Mouse (Mus musculus): ENCODE data around the gene Taf11. TPM values are rescaled to one million over a fixed set of nuclear protein-coding genes. Genes with fewer than 3 reads are reported as not detected.

The Taf11 gene
- polyA plus RNA-seq, 1 experiment from 2014 or later, result 89.7 TPM

DNA sequence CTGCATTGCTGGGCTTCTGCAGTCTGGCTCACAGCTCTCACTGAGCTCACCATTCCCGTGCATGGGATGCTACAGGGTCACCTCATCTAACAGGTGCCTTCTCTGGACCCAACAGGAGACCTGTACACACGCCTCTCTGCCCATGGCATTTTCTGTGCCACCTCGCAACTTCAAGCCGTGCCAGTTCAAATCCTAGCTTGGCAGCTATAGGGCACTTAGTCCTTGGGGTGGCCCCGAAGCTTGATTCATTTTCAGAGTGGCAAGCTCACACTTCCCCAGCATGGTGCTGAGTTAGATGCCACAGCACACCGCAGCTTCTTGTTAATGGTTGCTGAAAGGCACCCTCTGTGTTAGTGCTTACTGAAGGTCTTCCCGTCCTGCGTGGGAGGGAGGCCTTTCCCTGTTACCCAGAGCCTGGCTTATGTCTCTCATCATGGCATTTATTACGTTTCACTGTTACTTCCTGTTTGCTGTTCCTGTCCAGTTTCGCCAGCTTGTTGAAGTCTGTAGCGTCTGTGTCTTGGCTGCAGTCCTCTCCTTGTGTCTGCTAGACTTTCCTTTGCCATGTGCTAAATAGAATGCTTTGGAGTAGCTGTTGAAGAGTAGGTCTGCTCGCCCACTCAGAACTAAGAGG, 28.6 kb upstream of the Taf11 start:
- Histone ChIP-seq H3K4me1 (peaks cover 13% of the 10 kb centered on the region), H3K4me2 (replicated peaks) (no peak overlapping the region), H3K9ac (no peak overlapping the region), H3K9me3 (replicated peaks) (no peaks in the 10 kb centered on the region), H3K27ac (no peak overlapping the region), H3K27me3 (no peaks in the 10 kb centered on the region), H3K36me3 (no peaks in the 10 kb centered on the region), H3K4me3 (no peak overlapping the region)
- ATAC-seq (ENCODE audit: low FRiP score), result no peak
- 84% methylated on average over 12 of the region's 12 CpGs for WGBS

DNA sequence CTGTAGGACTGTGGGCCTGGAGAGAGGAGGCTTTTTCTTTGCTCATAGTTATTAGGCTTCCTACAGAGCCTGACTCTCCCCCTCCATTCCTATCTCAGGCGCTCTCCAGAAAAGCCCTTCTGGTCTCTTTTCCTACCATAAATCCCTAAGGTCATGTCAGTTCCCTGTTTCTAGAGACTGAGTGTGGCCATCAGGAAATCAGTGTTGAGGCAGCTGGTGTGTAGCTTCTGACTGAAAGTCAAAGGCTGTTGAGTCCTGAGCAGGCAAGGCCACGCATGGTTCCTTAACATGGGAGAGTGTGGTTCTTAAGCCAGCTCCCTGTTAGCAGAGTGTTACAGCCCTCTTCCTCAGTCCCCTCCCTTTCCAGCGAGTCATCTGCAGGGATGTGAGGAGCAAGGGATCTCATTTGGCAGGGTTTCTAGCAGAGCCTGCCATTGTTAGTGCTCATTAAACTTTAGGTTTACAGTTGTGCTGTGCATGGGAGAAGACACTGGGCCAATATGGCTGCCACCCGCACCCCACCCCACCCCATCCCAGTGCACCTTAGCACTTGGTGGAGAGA, 27.5 kb upstream of the Taf11 start:
- Histone ChIP-seq H3K36me3 (no peaks in the 10 kb centered on the region), H3K27me3 (no peaks in the 10 kb centered on the region), H3K4me3 (no peak overlapping the region), H3K9me3 (replicated peaks) (no peaks in the 10 kb centered on the region), H3K27ac (no peak overlapping the region), H3K9ac (no peak overlapping the region), H3K4me1 (peaks cover 16% of the 10 kb centered on the region), H3K4me2 (replicated peaks) (no peak overlapping the region)
- 86% methylated on average over 4 of the region's 4 CpGs for WGBS
- ATAC-seq (ENCODE audit: low FRiP score), result no peak

DNA sequence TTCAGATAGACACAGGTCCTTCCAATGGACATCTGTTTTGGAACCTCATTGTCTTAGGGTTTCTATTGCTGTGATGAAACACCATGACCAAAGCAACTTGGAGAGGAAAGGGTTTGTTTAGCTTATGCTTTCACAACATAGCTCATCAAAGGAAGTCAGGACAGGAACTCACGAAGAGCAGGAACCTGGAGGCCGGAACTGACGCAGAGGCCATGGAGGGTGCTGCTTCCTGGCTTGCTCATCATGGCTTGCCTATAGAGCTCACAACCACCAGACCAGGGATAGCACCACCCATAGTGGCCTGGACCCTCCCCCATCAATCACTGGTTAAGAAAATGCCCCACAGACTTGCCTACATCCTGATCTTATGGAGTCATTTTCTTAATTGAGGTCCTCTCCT, 25.4 kb upstream of the Taf11 start:
- 92% methylated on average over 3 of the region's 3 CpGs for WGBS
- no peak overlapping the region for H3K27ac ChIP-seq
- no peaks in the 10 kb centered on the region for H3K36me3 ChIP-seq
- H3K9me3 ChIP-seq (replicated peaks), result no peaks in the 10 kb centered on the region
- no peak for ATAC-seq (ENCODE audit: low FRiP score)
- no peak overlapping the region for H3K4me2 ChIP-seq (replicated peaks)
- no peak overlapping the region for H3K4me3 ChIP-seq
- 0 out of 2 replicates have a peak, but pooled peaks cover 7% of the 10 kb centered on the region for H3K4me1 ChIP-seq
- no peaks in the 10 kb centered on the region for H3K27me3 ChIP-seq
- no peak overlapping the region for H3K9ac ChIP-seq

DNA sequence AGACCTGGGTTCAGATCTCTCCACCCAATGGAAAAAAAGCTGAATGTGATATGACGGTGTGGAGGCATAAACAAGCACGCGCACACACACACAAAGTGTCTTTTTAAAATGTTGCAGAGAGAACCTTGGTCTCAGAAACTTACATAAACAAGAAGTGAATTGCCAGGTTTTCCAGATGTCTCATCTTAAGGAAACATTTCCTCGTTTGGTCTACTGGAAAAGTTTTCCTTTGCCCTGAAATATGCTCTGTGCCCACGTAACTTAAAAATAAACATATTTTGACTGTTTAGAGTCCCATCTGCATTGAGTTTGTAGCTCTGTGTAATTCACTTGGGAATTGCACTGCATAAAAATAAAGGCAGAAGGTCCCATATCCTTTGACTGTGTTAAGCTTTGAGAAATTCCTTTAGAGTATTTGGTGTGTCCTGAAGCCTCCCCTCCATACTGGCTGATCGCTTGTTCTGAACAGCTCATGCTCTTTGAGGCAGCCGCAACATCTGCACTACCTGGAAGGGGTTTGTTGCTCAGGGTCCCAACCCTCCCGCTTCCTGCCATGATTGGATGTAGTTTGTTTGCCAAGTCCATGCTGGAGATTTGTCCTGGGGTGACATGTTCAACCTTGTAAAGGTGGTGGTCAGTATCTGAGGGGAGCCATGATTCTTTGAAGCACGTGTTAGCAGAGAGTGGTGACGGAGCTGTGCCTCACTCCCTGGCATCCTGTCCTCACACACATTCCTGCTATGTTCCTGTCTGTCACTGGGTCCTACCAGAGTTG, 24.7 kb upstream of the Taf11 start:
- Histone ChIP-seq H3K27ac (no peak overlapping the region), H3K9me3 (replicated peaks) (no peaks in the 10 kb centered on the region), H3K36me3 (no peaks in the 10 kb centered on the region), H3K27me3 (no peaks in the 10 kb centered on the region), H3K4me1 (0 out of 2 replicates have a peak, but pooled peaks cover 5% of the 10 kb centered on the region), H3K4me3 (no peak overlapping the region), H3K9ac (no peak overlapping the region), H3K4me2 (replicated peaks) (no peak overlapping the region)
- ATAC-seq (ENCODE audit: low FRiP score), result no peak
- WGBS, result 91% methylated on average over 10 of the region's 10 CpGs

DNA sequence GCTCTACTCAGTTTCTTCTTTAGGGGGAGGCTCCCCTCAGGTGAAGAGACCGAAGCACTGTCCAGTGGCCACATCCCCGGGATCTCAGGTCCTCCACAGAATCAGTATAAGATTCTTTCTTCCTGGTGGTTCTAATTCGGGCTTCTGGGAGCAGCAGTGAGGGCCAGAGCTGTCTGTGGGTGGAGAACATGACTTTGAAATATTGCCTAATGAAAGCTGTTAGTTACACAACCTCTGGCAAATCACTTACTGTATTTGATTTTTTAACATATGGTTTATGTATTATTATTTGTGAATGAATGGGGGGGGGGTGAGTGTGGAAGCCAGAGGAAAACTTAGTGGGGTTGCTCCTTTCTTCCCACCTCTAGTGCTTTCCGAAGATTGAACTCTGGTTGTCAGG, 22.2 kb upstream of the Taf11 start:
- WGBS, result 82% methylated on average over 4 of the region's 4 CpGs
- no peak for ATAC-seq (ENCODE audit: low FRiP score)
- Histone ChIP-seq H3K27ac (no peak overlapping the region), H3K4me3 (no peak overlapping the region), H3K4me1 (0 out of 2 replicates have a peak, but pooled peaks cover 3% of the 10 kb centered on the region), H3K27me3 (no peaks in the 10 kb centered on the region), H3K9me3 (replicated peaks) (no peaks in the 10 kb centered on the region), H3K36me3 (no peaks in the 10 kb centered on the region), H3K4me2 (replicated peaks) (no peak overlapping the region), H3K9ac (no peak overlapping the region)

DNA sequence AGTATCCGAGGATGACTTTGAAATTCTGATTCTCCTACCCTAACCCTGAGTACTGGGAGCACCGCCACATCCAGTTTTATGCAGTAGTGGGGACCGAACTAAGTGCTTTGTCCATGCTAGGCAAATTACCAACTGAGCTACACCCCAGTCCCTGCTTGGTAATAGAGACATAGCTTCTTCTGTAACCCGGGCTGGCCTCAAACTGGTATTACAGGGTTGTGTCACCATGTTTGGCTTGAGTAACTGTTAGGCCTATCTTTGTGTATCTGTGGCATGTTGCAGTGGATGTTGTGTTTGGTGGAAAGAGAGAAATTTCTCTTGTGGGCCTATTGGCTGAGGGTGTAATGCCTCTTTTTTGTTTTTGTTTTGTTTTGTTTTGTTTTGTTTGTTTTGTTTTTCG, 20.6 kb upstream of the Taf11 start:
- no peak overlapping the region for H3K27ac ChIP-seq
- peaks cover 3% of the 10 kb centered on the region; the same call in 1 of the 2 replicates for H3K4me1 ChIP-seq
- no peak for ATAC-seq (ENCODE audit: low FRiP score)
- H3K9ac ChIP-seq, result no peak overlapping the region
- no peaks in the 10 kb centered on the region for H3K27me3 ChIP-seq
- no peaks in the 10 kb centered on the region for H3K36me3 ChIP-seq
- no peak overlapping the region for H3K4me3 ChIP-seq
- H3K9me3 ChIP-seq (replicated peaks), result no peaks in the 10 kb centered on the region
- no peak overlapping the region for H3K4me2 ChIP-seq (replicated peaks)
- WGBS, result 91% methylated on average over 5 of the region's 5 CpGs

DNA sequence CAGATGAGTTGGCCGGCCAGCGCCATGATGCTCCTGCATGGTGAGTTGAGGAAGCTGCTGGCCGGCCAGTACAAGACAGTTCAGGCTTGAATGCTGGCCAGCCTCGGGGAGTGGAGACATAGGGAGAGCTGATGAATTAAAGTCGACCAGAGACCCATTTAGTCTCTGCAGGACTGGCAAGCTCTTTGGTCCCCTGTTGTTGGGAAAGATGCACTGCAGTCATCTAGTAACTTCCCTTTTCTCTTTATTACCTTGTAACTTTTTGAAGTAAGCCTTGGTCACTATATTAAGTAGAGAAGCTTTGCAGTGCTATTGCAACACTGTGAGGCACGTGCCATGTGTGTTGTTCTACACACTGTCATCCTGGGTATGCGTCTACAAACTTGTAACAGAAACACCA, 15.9 kb upstream of the Taf11 start:
- Histone ChIP-seq H3K9ac (no peak overlapping the region), H3K36me3 (no peaks in the 10 kb centered on the region), H3K27me3 (no peaks in the 10 kb centered on the region), H3K4me2 (replicated peaks) (no peak overlapping the region), H3K4me3 (no peak overlapping the region), H3K4me1 (peaks cover 3% of the 10 kb centered on the region; the same call in 1 of the 2 replicates), H3K27ac (no peak overlapping the region), H3K9me3 (replicated peaks) (no peaks in the 10 kb centered on the region)
- ATAC-seq (ENCODE audit: low FRiP score), result no peak
- 78% methylated on average over 7 of the region's 7 CpGs for WGBS

DNA sequence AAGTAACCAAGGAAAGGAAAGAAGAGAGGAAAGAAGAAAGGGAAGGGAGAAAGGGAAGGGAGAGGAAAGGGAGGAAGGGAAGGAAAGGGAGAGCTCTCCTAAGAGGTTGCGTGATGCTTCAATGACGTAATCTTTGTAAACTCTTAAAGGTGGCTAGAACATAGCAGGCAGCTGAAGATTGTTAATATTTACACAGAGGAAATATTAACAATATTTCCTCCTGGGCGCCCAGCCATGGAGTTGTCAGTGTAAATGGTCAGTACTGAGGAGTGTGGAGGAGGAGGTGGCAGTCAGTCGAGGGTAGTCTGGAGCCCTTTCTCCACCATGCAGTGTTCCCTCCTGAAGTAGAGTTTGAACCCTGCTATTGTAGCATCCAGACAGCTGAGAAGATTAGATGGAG, 15.4 kb upstream of the Taf11 start:
- Histone ChIP-seq H3K27ac (no peak overlapping the region), H3K27me3 (no peaks in the 10 kb centered on the region), H3K9ac (no peak overlapping the region), H3K36me3 (no peaks in the 10 kb centered on the region), H3K4me3 (no peak overlapping the region), H3K9me3 (replicated peaks) (no peaks in the 10 kb centered on the region), H3K4me1 (peaks cover 3% of the 10 kb centered on the region; the same call in 1 of the 2 replicates), H3K4me2 (replicated peaks) (no peak overlapping the region)
- 91% methylated on average over 4 of the region's 4 CpGs for WGBS
- no peak for ATAC-seq (ENCODE audit: low FRiP score)

DNA sequence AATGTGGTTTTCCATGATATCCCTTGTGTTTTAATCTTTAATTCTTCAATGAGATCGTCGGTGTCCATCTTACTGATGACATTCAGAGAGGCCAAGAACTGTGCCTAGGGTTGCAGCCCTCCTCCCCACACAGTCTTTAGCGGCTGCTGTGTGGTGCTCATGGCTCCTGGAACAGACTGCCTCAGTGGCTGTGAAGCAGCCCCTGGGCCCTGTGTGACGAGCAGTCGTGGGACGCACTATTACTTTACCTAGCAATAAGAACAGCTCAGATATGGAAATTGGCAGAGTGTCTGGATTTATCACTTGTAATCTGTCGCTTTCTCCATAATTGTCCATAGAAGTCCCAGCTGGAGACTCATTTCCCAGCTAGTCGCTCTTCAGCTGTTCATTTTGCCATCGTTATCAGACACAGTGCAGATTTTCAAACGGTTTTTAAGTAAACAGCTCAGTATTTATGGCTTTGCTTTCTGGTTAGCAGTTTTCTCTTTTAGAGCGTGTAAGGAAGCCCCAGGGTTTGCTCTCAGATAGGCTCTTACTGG, 12.6 kb upstream of the Taf11 start:
- ATAC-seq (ENCODE audit: low FRiP score), result no peak
- Histone ChIP-seq H3K4me2 (replicated peaks) (no peak overlapping the region), H3K4me1 (peaks cover 3% of the 10 kb centered on the region; the same call in 1 of the 2 replicates), H3K27me3 (no peaks in the 10 kb centered on the region), H3K36me3 (no peaks in the 10 kb centered on the region), H3K27ac (no peak overlapping the region), H3K9me3 (replicated peaks) (no peaks in the 10 kb centered on the region), H3K9ac (no peak overlapping the region), H3K4me3 (no peak overlapping the region)
- WGBS, result 87% methylated on average over 11 of the region's 11 CpGs

DNA sequence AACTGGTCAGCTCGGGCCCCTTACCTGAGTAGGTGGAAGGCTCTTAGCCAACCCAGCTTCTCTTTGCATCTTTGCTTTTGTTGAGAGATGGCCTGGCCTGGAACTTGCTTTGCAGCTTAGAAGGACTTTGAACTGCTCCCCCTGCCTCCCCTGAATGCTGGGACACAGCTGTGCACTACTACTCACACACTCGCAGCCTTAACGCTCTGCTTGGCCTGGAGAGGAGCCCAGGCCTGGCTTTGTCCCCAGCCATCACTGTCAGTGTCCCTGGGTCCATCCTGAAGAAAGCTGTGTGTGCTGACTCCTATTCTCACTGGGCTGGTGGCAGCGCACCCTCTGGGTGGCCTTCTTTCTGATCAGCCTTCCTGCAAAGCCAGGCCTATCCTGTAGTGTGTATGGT, 11.0 kb upstream of the Taf11 start:
- Histone ChIP-seq H3K9me3 (replicated peaks) (no peaks in the 10 kb centered on the region), H3K27ac (no peak overlapping the region), H3K9ac (no peak overlapping the region), H3K4me3 (no peak overlapping the region), H3K4me2 (replicated peaks) (no peak overlapping the region), H3K27me3 (no peaks in the 10 kb centered on the region), H3K36me3 (no peaks in the 10 kb centered on the region), H3K4me1 (peaks cover 3% of the 10 kb centered on the region; the same call in 1 of the 2 replicates)
- ATAC-seq (ENCODE audit: low FRiP score), result no peak
- 85% methylated on average over 4 of the region's 4 CpGs for WGBS

DNA sequence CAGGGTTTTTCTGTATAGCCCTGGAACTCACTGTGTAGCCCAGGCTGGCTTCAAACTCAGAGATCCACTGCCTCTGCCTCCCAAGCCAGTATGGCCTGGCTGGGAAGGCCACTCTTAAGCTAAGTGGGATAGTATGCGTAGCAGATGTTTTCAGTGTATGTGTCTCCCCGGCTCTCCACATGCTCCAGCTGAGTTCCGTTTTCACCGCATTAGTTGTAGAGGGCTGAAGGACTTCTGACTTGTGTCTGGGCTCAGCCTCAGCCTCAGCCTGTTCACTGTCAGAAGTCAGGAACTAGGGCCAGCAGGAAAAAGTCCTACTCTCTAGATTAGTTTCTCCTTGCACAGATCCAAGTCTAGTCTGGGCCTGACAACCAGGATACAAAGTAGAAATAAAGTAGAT, 6.7 kb upstream of the Taf11 start:
- no peaks in the 10 kb centered on the region for H3K27me3 ChIP-seq
- WGBS, result 87% methylated on average over 4 of the region's 4 CpGs
- no peaks in the 10 kb centered on the region for H3K9me3 ChIP-seq (replicated peaks)
- no peak overlapping the region for H3K4me2 ChIP-seq (replicated peaks)
- no peak overlapping the region for H3K4me3 ChIP-seq
- no peak overlapping the region for H3K9ac ChIP-seq
- no peaks in the 10 kb centered on the region for H3K4me1 ChIP-seq
- ATAC-seq (ENCODE audit: low FRiP score), result no peak
- H3K27ac ChIP-seq, result no peak overlapping the region
- H3K36me3 ChIP-seq, result 0 out of 2 replicates have a peak, but pooled peaks cover 9% of the 10 kb centered on the region

DNA sequence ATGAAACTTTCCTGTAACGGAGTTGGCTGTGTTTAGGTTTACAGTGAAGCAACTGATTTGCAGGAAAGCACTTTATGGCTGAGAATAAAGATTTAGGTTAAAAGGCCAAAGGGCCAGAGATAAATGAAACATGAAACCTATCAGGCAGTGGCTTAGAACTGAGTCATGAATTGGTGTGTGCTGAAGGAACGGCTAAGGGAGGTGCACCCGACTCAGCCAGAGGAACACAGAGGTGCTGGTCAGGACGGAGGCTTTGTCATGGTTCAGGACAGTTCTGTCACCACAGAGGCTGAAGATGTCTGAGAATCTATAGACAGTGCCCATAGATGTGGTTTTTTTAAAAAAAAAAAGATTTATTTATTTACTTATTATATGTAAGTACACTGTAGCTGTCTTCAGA, 5.1 kb upstream of the Taf11 start:
- Histone ChIP-seq H3K4me2 (replicated peaks) (no peak overlapping the region), H3K27ac (no peak overlapping the region), H3K36me3 (0 out of 2 replicates have a peak, but pooled peaks cover 9% of the 10 kb centered on the region), H3K4me1 (peaks cover 13% of the 10 kb centered on the region), H3K9ac (no peak overlapping the region), H3K9me3 (replicated peaks) (no peaks in the 10 kb centered on the region), H3K27me3 (no peaks in the 10 kb centered on the region), H3K4me3 (no peak overlapping the region)
- no peak for ATAC-seq (ENCODE audit: low FRiP score)
- WGBS, result 90% methylated on average over 4 of the region's 4 CpGs
